Mouse (Mus musculus) left cerebral cortex, adult 18-20 months (tissue): ENCODE measurements around the gene Agap2. TPM values are rescaled to one million over a fixed set of nuclear protein-coding genes. Genes with fewer than 3 reads are reported as not detected.
"Not testable (repeated sequence)": the region's sequence is repeated elsewhere in the genome, so short reads cannot be mapped to it uniquely, and the experiment has no call there.

ENCODE experiments used
- DNase-seq, 2 experiments: peaks; one replicate each; pipeline ENCODE4 v3.0.0; 2021 to 2022; ENCODE audit warnings: low spot score in 2 of 2, mixed read lengths in 1 of 2
- total RNA-seq, 2 experiments: library from RNA; stranded (reverse); gene quantifications; 2 replicates each; pipeline ENCODE4 v1.2.3; 2021

Agap2 gene
- total RNA-seq, 2 experiments from 2014 or later = 594 to 629 TPM

DNA sequence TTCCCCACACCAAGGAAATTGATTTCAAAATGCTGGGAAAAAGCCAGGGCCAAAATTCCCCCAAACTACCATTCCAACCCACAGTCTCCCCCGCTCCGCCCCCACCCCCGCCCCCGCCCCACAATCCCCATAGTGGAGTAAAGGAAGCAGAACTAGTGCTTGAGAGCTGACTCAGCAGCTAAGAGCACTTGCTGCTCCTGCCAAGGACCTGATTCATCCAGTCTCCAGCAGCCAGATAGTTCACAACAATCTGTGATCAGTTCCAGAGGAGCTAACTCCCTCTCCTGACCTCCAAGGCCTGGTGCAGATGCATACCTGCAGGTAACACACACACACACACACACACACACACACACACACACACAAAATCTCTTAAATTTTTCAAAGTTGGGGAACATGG, 54.3 kb downstream of the Agap2 start:
- DNase-seq = no peak

DNA sequence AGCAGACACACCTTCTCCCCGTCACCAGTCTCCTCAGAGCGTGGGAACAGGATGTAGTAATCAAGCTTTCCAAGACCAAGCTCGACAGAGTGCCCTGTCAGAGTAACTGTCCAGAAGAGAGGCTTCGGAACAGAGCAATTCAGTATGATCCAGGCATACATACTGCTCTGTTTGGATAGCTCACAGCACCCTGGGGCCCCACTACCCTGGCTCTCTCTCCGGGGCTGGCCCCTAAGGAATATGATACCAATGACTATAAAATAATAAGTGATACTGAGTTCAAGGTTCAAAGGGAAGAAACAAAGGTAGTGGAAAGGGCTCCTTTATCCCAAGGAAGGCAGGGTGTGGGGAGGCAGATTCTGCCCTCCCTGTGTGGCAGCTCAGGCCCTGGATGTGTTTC, 57.4 kb downstream of the Agap2 start:
- no peak for DNase-seq

DNA sequence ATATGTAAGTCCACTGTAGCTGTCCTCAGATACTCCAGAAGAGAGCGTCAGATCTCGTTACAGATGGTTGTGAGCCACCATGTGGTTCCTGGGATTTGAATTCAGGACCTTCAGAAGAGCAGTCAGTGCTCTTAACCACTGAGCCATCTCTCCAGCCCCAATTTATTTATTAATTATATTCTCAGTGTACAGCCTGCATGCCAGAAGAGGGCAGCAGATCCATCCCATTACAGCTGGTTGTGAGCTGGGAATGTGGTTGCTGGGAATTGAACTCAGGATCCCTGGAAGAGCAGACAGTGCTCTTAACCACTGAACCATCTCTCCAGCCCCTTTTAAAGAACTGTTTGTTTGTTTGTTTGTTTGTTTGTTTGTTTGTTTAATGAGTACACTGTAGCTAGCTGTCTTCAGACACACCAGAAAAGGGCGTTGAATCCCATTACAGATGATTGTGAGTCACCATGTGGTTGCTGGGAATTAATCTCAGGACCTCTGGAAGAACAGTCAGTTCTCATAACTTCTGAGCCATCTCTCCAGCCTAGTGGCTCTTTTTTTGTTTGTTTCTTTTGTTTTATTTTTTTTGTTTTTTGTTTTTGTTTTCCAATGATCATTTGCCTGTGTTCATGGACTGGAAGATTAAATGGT, 59.4 kb downstream of the Agap2 start:
- DNase-seq = not testable (repeated sequence)

DNA sequence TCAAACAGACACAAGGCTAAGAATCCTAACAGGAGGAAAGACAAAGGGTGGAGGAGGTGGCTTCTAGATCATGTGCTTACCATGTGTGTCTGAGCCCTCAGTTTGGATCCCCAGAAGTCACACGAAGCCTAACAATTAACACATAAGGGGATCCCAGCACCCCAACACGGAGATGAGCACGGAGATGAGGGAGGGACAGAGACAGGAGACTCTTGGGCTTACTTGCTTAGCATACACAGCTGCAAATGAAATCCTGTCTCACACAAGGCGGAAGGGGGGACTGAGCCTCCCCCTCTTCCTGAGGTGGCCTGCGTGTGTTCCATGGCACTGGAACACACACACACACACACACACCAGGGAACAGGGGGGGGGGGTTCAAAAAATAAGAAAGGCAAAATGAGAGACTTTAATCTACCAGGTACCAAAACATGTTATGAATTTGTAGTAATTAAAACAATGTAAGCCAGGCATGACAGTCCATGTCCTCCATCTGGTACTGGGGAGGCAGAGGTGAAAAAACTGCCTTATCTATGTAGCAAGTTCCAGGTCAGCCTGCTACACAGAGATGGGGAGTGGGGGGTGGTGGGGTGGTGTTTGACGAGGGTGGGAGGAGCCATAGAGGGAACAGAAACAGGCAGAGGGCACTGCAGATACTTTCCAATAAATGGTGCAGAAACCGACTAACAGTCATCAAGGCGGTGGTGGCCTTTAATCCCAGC, 60.2 kb downstream of the Agap2 start:
- no peak for DNase-seq

DNA sequence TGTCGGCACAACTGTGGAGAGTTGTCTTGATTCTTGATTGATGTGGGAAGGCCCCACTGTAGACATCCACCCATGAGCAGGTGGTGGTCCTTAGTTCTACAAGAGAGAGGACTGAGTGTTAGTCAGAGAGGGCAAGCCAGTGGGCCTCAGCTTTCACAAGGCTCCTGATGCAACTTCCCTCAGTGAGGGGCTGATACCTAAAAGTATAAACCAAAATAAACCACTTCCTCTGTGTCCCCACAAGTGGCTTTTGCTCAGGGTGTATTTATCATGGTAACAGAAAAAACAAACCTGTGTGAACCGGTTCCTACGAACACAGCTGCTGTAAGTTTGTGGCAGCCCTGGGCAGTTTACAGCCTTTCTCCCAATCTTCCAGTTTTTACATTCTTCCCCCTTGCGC, 61.4 kb downstream of the Agap2 start:
- DNase-seq = no peak

DNA sequence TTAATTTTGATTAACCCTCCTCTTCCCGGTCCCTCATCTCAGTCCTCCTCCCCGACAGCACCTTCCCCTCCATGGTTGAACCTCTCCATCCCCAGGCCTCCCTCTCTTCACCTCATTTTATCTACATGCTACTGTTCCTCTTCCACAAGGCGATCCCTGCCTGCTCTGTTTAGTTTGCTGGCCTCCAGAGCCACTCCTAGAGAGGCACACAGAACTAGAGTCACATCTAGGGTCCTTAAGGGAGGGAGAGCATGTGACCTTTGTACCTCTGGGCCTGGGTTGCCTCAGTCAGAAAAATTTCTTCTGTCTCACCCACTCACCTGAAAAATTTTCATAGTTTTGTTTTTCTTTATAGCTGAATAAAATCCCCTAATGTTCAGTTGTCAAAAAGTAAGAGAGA, 62.8 kb downstream of the Agap2 start:
- no peak for DNase-seq

DNA sequence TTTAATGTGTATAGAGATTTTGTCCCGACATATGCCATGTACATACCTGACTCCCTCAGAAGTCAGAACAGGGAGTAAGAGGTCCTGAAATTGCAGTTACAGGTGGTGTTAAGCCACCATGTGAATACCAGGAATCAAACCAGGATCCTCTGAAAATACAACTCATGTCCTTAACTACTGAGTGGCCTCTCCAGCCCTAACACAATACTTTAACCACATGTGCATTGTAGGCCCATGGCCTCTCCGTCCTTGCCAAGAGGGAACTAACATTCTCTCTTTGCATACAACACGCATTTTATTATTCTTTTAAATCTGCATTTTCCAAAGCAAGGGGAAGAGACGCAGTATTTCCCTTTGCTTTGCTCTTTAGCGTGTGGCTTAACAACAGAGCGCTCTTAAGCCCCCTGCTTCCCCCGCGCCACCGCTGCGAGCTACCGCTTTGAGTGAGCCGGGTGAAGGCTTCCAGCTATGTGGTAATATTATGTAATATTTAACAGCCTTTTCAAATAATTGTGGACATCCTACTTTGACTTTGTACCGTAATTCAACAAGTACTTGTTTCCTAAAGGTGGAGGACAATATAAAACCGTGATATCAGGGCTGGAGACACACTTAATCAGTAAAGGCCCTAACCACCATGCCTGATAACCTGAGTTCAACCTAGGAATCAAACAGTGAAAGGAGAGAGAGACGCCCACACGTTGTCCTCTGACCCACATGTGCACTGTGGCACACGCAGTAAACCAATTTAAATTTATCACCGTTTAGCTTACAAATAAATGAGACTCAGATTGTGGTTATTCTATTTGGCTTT, 63.5 kb downstream of the Agap2 start:
- no peak for DNase-seq

DNA sequence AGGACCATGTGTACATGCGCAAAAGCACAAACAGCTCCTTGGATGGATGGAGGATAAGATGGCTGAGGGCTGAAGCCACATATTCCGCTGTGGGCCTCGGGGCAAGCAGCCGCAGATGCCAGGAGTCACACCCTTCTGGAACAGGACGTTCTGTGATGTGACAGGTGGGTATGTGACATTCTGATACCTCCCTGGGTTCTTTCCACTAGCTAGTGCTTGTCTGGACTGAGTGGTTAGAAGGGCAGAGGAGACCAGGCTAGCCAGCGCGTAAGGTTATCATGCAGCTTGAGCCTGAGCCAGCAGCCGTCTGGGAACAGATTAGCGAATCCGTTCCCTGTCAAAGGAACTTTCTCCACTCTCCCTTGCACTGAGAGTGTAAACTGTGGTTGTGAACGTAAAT, 65.9 kb downstream of the Agap2 start:
- DNase-seq = no peak

DNA sequence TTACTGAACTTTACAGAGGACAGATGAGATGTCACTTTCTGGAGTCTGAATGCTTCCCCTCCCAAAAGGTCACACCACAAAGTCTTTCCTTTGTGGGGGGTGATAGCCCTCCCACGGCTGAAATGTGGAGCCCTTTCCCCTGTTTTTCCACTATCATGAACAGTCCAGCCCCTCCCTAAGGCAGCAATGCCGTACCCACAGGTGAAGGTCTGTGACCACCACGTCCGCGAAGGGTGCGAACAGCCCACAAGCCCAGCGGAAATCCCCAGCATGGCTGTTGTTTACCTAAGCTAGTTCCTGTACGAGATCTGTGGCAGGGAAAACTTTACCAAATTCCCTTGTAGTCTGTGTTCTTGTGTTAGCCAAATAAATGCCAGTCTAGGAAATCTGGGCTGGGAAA, 66.4 kb downstream of the Agap2 start:
- DNase-seq = no peak

Other genes starting within 250 kb of the Agap2 start
- 10 to 100 TPM in 1 of 2 experiments, 1 to 10 TPM in 1; 8.9 to 11.6 TPM for gene Atp23, start 173.9 kb upstream of the Agap2 start, total RNA-seq
- gene Ctdsp2, start 96.6 kb upstream of the Agap2 start, total RNA-seq = 10 to 100 TPM; 81.2 to 83.8 TPM
- under 1 TPM; 0.23 to 0.49 TPM for gene Avil, start 74.6 kb upstream of the Agap2 start, total RNA-seq
- 10 to 100 TPM; 26.6 to 30.1 TPM for gene Tsfm, start 44.4 kb upstream of the Agap2 start, total RNA-seq
- 1 to 10 TPM; 9.4 to 10.0 TPM for gene Mettl1, start 33.9 kb upstream of the Agap2 start, total RNA-seq
- gene Eef1akmt3, start 33.8 kb upstream of the Agap2 start, total RNA-seq = under 1 TPM; 0.16 to 0.19 TPM
- gene Cyp27b1, start 27.0 kb upstream of the Agap2 start, total RNA-seq = under 1 TPM; 0.30 to 0.45 TPM
- 10 to 100 TPM; 20.0 to 23.1 TPM for gene March9, start 15.1 kb upstream of the Agap2 start, total RNA-seq
- gene Cdk4, start 11.8 kb upstream of the Agap2 start, total RNA-seq = 10 to 100 TPM; 67.9 to 71.8 TPM
- 10 to 100 TPM; 69.3 to 69.4 TPM for gene Tspan31, start 5.0 kb upstream of the Agap2 start, total RNA-seq
- gene Os9, start 45.8 kb downstream of the Agap2 start, total RNA-seq = 100 to 1,000 TPM; 116 to 118 TPM
- gene B4galnt1, start 89.9 kb downstream of the Agap2 start, total RNA-seq = 100 to 1,000 TPM; 119 to 130 TPM
- 1 to 10 TPM; 4.3 to 4.6 TPM for gene Slc26a10, start 105.4 kb downstream of the Agap2 start, total RNA-seq
- gene Arhgef25, start 114.8 kb downstream of the Agap2 start, total RNA-seq = 100 to 1,000 TPM; 163 to 215 TPM
- 100 to 1,000 TPM; 198 to 222 TPM for gene Dtx3, start 120.4 kb downstream of the Agap2 start, total RNA-seq
- gene Pip4k2c, start 136.3 kb downstream of the Agap2 start, total RNA-seq = 100 to 1,000 TPM; 116 to 121 TPM
- 1,000 to 10,000 TPM; 1,032 to 1,108 TPM for gene Kif5a, start 188.1 kb downstream of the Agap2 start, total RNA-seq
- 100 to 1,000 TPM; 260 TPM for gene Dctn2, start 191.1 kb downstream of the Agap2 start, total RNA-seq
- gene Mbd6, start 213.7 kb downstream of the Agap2 start, total RNA-seq = 10 to 100 TPM; 43.5 to 46.3 TPM
- 10 to 100 TPM; 53.3 to 57.9 TPM for gene Mars, start 236.5 kb downstream of the Agap2 start, total RNA-seq
- gene Arhgap9, start 246.7 kb downstream of the Agap2 start, total RNA-seq = 1 to 10 TPM; 1.1 TPM